Mouse (Mus musculus): ENCODE data around the gene Trim69. TPM values are rescaled to one million over a fixed set of nuclear protein-coding genes. Genes with fewer than 3 reads are reported as not detected.
"Not testable (repeated sequence)": the region's sequence is repeated elsewhere in the genome, so short reads cannot be mapped to it uniquely, and the experiment has no call there.

The Trim69 gene
- polyA plus RNA-seq, 1 experiment: not detected

GRCm38 (mm10) chr2:122185086-122185485 lies 24.6 kb downstream of the Trim69 start:
- TF ChIP-seq CTCF (IDR thresholded peaks at IDR 0.05; ENCODE audit: insufficient read depth, low read depth, low read length) (no peak), POLR2A (IDR thresholded peaks at IDR 0.05; ENCODE audit: insufficient read depth, low read depth, low read length) (no peak)
- H3K27ac ChIP-seq (ENCODE audit: insufficient read depth, low read depth, low read length): no peak overlapping the region
- WGBS: 83% methylated on average over 4 of the region's 4 CpGs
- no peaks in the 10 kb centered on the region for H3K4me1 ChIP-seq (ENCODE audit: control insufficient read depth, insufficient read depth, low read length)
- no peak overlapping the region for H3K4me3 ChIP-seq (ENCODE audit: insufficient read depth, low read depth, low read length)

DNA sequence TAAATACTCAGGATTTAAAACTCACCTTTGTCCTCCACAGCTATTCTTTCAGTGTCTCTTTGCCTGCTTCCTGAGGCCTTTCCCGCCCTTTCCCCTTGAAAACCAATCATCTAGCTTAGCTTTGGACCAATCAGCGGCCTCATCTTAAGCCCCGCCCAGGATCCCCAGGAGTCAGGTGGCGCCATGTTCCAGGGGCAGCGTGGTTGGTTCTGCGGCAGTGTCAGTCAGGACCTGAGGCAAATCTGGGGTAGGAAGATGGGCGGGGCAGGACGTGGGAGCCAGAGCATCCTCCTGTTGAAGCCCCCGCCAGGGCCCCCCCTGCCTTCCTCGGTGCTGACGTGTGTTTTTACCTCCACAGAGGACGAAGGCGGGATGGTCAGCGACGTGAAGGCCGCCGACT lies 25.6 kb downstream of the Trim69 start, which contains the start of the genes Patl2 and Terb2:
Patl2 (minus strand) TSS at position 84 of the 400 bp plus-strand sequence.
Terb2 (plus strand) TSS at position 167 of the 400 bp plus-strand sequence.
- WGBS: 84% methylated on average over 17 of the region's 17 CpGs
- no peak for TF ChIP-seq POLR2A (IDR thresholded peaks at IDR 0.05; ENCODE audit: insufficient read depth, low read depth, low read length)
- Histone ChIP-seq H3K4me3 (ENCODE audit: insufficient read depth, low read depth, low read length) (no peak within 1 kb of the TSS), H3K27ac (ENCODE audit: insufficient read depth, low read depth, low read length) (no peak within 1 kb of the TSS), H3K4me1 (ENCODE audit: control insufficient read depth, insufficient read depth, low read length) (no peaks in the 10 kb centered on the region)

GRCm38 (mm10) chr2:122186751-122187150 lies 26.3 kb downstream of the Trim69 start:
- Histone ChIP-seq H3K4me1 (ENCODE audit: control insufficient read depth, insufficient read depth, low read length) (no peaks in the 10 kb centered on the region), H3K4me3 (ENCODE audit: insufficient read depth, low read depth, low read length) (no peak overlapping the region), H3K27ac (ENCODE audit: insufficient read depth, low read depth, low read length) (no peak overlapping the region)
- no peak for TF ChIP-seq CTCF (IDR thresholded peaks at IDR 0.05; ENCODE audit: insufficient read depth, low read depth, low read length)
- no peak for TF ChIP-seq POLR2A (IDR thresholded peaks at IDR 0.05; ENCODE audit: insufficient read depth, low read depth, low read length)
- 96% methylated on average over 3 of the region's 3 CpGs for WGBS

DNA sequence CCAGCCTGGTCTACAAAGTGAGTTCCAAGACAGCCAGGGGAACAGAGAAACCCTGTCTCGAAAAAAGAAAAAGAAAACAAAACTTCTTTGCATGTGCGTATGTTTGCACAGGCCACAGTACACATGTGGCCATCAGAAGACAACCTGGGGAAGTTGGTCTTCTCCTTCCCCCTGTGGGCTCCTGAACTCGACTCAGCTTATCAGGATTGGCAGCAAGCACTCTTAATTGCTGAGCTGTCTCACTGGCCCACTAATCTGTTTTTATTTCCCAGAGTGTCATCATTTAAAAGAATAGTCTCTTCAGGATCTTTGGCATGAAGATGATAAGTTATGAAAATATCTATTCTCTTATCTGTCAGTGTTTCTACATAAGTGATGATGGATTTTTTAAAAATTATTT lies 31.3 kb downstream of the Trim69 start:
- TF ChIP-seq CTCF (IDR thresholded peaks at IDR 0.05; ENCODE audit: insufficient read depth, low read depth, low read length) (no peak), POLR2A (IDR thresholded peaks at IDR 0.05; ENCODE audit: insufficient read depth, low read depth, low read length) (no peak)
- 84% methylated on average over 3 of the region's 3 CpGs for WGBS
- H3K27ac ChIP-seq (ENCODE audit: insufficient read depth, low read depth, low read length): no peak overlapping the region

DNA sequence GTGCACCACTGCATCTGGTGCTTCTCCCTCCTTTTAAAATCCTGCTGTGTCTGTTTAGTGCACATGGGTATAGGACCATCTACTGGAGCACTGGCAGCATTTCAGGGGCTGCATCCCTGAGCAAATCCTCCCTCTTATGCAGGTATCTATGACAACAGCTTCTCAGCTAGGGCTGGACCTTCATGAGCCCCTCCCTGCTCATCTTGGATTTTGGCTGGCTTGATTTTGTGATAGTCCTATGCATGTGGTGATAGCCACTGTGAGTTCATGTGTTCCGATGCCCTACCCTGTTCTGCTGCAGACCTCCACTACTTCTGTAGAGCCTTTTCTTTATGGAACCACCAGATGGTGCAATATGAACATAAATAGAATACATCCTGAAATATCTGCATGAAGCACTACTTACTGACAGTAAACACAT lies 34.0 kb downstream of the Trim69 start:
- WGBS: 21% methylated on average over 1 of the region's 1 CpGs
- Histone ChIP-seq H3K4me3 (ENCODE audit: insufficient read depth, low read depth, low read length) (no peak overlapping the region), H3K4me1 (ENCODE audit: control insufficient read depth, insufficient read depth, low read length) (no peaks in the 10 kb centered on the region), H3K27ac (ENCODE audit: insufficient read depth, low read depth, low read length) (no peak overlapping the region)
- TF ChIP-seq CTCF (IDR thresholded peaks at IDR 0.05; ENCODE audit: insufficient read depth, low read depth, low read length) (no peak), POLR2A (IDR thresholded peaks at IDR 0.05; ENCODE audit: insufficient read depth, low read depth, low read length) (no peak)

More for the DNA sequence above, 31.3 kb downstream of the Trim69 start:
- H3K4me3 ChIP-seq (ENCODE audit: insufficient read depth, low read depth, low read length): no peak overlapping the region
- H3K4me1 ChIP-seq (ENCODE audit: control insufficient read depth, insufficient read depth, low read length): no peaks in the 10 kb centered on the region

DNA sequence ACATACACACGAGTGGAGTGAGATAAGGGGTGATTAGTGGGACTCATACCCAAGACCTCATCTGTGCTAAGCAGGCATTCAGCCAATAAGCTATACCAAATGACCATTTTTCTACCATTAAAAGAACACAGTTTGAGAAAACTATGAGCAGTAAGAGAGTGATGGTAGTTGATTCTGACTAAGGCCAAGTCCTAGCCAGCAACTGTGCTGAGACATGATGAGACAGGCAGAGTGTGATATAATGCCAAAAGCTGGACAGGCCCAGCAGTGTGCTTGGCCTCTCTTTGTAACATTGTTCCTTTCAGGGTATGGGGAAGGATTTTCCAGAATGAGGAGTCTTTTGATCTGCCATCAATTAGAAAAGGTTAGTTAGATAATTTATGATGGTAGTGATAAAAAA lies 41.0 kb downstream of the Trim69 start:
- no peak for TF ChIP-seq POLR2A (IDR thresholded peaks at IDR 0.05; ENCODE audit: insufficient read depth, low read depth, low read length)
- no peak for TF ChIP-seq CTCF (IDR thresholded peaks at IDR 0.05; ENCODE audit: insufficient read depth, low read depth, low read length)
- no peak overlapping the region for H3K4me3 ChIP-seq (ENCODE audit: insufficient read depth, low read depth, low read length)
- 98% methylated on average over 1 of the region's 1 CpGs for WGBS
- H3K27ac ChIP-seq (ENCODE audit: insufficient read depth, low read depth, low read length): no peak overlapping the region
- H3K4me1 ChIP-seq (ENCODE audit: control insufficient read depth, insufficient read depth, low read length): no peaks in the 10 kb centered on the region

DNA sequence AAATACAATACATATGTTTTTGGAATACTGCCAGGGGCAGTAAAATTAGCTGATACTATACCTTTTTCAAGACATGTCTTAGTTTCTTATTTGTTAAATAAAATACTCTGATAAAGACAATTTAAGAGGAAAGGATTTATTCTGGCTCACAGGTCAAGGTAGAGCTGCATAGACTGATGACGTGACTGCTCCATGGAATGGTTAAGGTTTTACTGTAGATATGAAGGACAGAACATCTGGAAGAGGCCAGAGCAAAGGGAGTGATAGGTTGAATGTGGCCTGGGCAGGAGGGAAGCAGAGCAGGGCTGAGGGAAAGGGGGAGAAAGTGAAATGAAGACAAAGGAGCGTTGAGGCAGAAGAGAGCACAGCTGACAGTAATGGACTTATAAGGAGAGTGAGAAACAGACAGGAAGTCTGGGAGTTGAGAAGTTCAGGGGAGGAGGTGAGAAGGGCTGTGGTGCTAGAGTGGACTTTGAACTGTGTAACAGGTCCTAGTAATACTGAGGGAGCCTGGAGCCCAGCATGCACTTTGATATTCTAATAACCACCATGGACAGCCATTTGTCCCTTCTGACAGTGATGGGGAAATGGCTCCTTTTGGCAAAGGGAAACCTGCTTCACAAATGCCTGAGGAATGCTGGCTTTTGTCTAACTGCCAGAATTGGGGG lies 46.1 kb downstream of the Trim69 start:
- Histone ChIP-seq H3K4me3 (ENCODE audit: insufficient read depth, low read depth, low read length) (no peak overlapping the region), H3K4me1 (ENCODE audit: control insufficient read depth, insufficient read depth, low read length) (no peaks in the 10 kb centered on the region), H3K27ac (ENCODE audit: insufficient read depth, low read depth, low read length) (no peak overlapping the region)
- TF ChIP-seq CTCF (IDR thresholded peaks at IDR 0.05; ENCODE audit: insufficient read depth, low read depth, low read length) (no peak), POLR2A (IDR thresholded peaks at IDR 0.05; ENCODE audit: insufficient read depth, low read depth, low read length) (no peak)
- WGBS: 85% methylated on average over 2 of the region's 2 CpGs

GRCm38 (mm10) chr2:122210534-122211228 lies 50.2 kb downstream of the Trim69 start:
- WGBS: 47% methylated on average over 3 of the region's 3 CpGs
- no peak overlapping the region for H3K27ac ChIP-seq (ENCODE audit: insufficient read depth, low read depth, low read length)
- H3K4me3 ChIP-seq (ENCODE audit: insufficient read depth, low read depth, low read length): no peak overlapping the region
- no peaks in the 10 kb centered on the region for H3K4me1 ChIP-seq (ENCODE audit: control insufficient read depth, insufficient read depth, low read length)
- no peak for TF ChIP-seq POLR2A (IDR thresholded peaks at IDR 0.05; ENCODE audit: insufficient read depth, low read depth, low read length)
- TF ChIP-seq CTCF (IDR thresholded peaks at IDR 0.05; ENCODE audit: insufficient read depth, low read depth, low read length): no peak

- H3K27ac ChIP-seq (ENCODE audit: insufficient read depth, low read depth, low read length); H3K4me1 ChIP-seq (ENCODE audit: control insufficient read depth, insufficient read depth, low read length); H3K4me3 ChIP-seq (ENCODE audit: insufficient read depth, low read depth, low read length): not testable (repeated sequence)
- 96% methylated on average over 4 of the region's 4 CpGs for WGBS
Observed at GRCm38 (mm10) chr2:122217075-122217474, 56.6 kb downstream of the Trim69 start.

Measured in olfactory bulb, adult 2 months (tissue).